Mouse (Mus musculus): Measurements from ENCODE around the gene Pus1. TPM values are rescaled to one million over a fixed set of nuclear protein-coding genes. Genes with fewer than 3 reads are reported as not detected.

The Pus1 gene
- total and polyA plus RNA-seq, 2 experiments: 11.6 to 19.2 TPM

DNA sequence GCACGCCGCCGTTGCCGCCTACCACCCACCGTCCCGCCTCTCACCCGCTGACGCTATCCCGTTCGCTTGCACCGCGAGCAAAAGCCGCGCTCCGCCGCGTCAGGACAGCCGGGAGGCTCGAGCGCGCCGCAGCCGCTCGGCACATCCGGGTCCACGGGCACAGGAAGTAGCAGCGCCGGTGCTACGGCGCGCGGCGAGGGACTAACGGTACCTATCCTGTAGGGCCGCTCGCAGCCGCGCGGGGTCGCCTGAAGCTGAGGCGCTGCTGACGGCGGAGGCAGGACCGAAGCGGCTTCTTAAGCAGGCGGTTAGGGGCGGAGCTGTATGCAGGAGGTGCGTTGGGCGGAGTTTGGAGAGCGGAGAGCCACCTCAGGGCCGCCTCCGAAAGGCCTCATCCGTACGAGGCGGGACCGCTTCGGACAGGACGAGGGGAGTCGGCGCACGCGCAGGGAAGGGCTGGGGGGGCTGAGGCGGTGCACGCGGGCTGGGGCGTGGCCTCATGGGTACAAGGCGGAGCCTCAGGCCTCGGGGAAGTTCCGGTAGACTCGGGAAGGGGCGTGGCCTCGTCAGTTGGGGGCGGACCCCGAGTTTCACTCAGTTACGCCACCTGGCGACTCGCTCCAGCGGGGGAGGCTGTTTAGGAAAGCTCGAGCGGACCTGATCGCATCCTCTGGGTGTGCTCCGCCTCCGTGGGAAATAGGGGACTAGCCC, 9.9 kb downstream of the Pus1 start, which contains the start of gene Ep400:
TSS of gene Ep400 (minus strand) at position 270 of the 711 bp plus-strand sequence.
- WGBS: under 1% methylated on average over 83 of the region's 83 CpGs
- H3K79me2 ChIP-seq (ENCODE audit: control insufficient read depth, insufficient read depth, low read length): peaks cover 20% of the 10 kb centered on the region; the same call in 1 of the 2 replicates

DNA sequence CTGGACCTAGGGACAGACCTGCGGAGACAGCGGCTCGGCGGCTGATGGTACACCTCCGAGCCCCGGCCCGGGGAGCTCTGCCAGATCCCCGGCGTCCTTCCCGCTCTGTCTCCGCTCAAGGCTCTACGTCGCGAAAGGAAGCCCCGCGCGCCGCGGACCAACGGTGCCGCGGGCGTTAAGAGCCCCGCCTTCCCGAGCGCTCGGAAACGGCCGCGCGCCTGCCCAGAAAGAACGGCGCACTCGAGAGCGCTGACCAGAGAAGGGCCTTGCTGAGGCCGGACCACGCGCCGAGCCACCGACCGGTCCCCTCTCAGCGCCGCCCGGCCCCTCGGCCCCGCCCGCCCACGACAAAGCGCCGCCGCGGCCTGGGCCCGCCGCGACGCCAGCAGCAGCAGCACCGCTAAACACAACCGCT, 10.4 kb downstream of the Pus1 start:
- no peak for TF ChIP-seq POLR2A (IDR thresholded peaks at IDR 0.05; ENCODE audit: extremely low read depth, insufficient read depth, low read length)
- no peak for TF ChIP-seq CTCF (IDR thresholded peaks at IDR 0.05; ENCODE audit: low read depth, low read length)
- H3K27ac ChIP-seq (replicated peaks; ENCODE audit: insufficient read depth, low read depth, low read length): peak overlapping the region; percentile 82
- peaks cover 24% of the 10 kb centered on the region; the same call in 1 of the 2 replicates for H3K79me2 ChIP-seq (ENCODE audit: control insufficient read depth, insufficient read depth, low read length)
- no peaks in the 10 kb centered on the region for H3K27me3 ChIP-seq (ENCODE audit: control insufficient read depth, insufficient read depth, low read length)
- WGBS: 0% methylated on average over 51 of the region's 58 CpGs
- H3K4me3 ChIP-seq (ENCODE audit: insufficient read depth, low read depth, low read length): peak overlapping the region; percentile 90
- peak overlapping the region; percentile 97 for H3K9ac ChIP-seq (ENCODE audit: low read depth, low read length)
- no peak for DNase-seq (ENCODE audit: extremely low read depth, low read depth, low spot score)
- H3K36me3 ChIP-seq (ENCODE audit: control insufficient read depth, insufficient read depth, low read length): no peaks in the 10 kb centered on the region
- peaks cover 11% of the 10 kb centered on the region for H3K4me1 ChIP-seq (ENCODE audit: control insufficient read depth, insufficient read depth, low read length)

More for the DNA sequence above, 9.9 kb downstream of the Pus1 start, which contains the start of gene Ep400:
- peak within 1 kb of the TSS; percentile 82 for H3K27ac ChIP-seq (replicated peaks; ENCODE audit: insufficient read depth, low read depth, low read length)
- peak; percentile 86 for TF ChIP-seq CTCF (IDR thresholded peaks at IDR 0.05; ENCODE audit: low read depth, low read length)
- peak; percentile 88 for TF ChIP-seq POLR2A (IDR thresholded peaks at IDR 0.05; ENCODE audit: extremely low read depth, insufficient read depth, low read length)
- DNase-seq (ENCODE audit: extremely low read depth, low read depth, low spot score): peak; percentile 96
- no peaks in the 10 kb centered on the region for H3K27me3 ChIP-seq (ENCODE audit: control insufficient read depth, insufficient read depth, low read length)
- peak within 1 kb of the TSS; percentile 90 for H3K4me3 ChIP-seq (ENCODE audit: insufficient read depth, low read depth, low read length)
- peak within 1 kb of the TSS; percentile 97 for H3K9ac ChIP-seq (ENCODE audit: low read depth, low read length)
- H3K4me1 ChIP-seq (ENCODE audit: control insufficient read depth, insufficient read depth, low read length): peaks cover 5% of the 10 kb centered on the region
- H3K36me3 ChIP-seq (ENCODE audit: control insufficient read depth, insufficient read depth, low read length): no peaks in the 10 kb centered on the region

DNA sequence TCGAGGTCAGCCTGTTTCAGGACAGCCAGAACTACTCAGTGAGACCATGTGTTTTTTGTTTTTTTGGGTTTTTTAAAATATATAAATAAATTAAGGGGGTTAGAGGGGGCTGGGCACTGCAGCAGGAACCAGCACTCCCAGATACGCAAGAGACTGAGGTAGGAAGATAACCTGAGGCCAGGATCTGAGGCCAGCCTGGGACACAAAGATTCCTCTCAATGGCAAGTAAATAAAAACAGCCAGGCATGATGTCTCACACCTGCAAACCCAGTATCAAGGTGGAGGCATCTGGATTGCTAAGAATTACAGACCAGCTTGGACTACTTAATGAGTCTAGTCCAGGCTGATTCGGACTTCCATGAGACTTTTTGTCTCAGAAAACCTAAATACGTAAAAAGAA, 11.2 kb downstream of the Pus1 start:
- peaks cover 16% of the 10 kb centered on the region for H3K4me1 ChIP-seq (ENCODE audit: control insufficient read depth, insufficient read depth, low read length)
- peak overlapping the region; percentile 90; the same call in 1 of the 2 replicates for H3K4me3 ChIP-seq (ENCODE audit: insufficient read depth, low read depth, low read length)
- no peaks in the 10 kb centered on the region for H3K36me3 ChIP-seq (ENCODE audit: control insufficient read depth, insufficient read depth, low read length)
- no peak for DNase-seq (ENCODE audit: extremely low read depth, low read depth, low spot score)
- H3K9ac ChIP-seq (ENCODE audit: low read depth, low read length): no peak overlapping the region
- H3K79me2 ChIP-seq (ENCODE audit: control insufficient read depth, insufficient read depth, low read length): peaks cover 28% of the 10 kb centered on the region; the same call in 1 of the 2 replicates
- H3K27ac ChIP-seq (replicated peaks; ENCODE audit: insufficient read depth, low read depth, low read length): no peak overlapping the region
- no peaks in the 10 kb centered on the region for H3K27me3 ChIP-seq (ENCODE audit: control insufficient read depth, insufficient read depth, low read length)
- no peak for TF ChIP-seq CTCF (IDR thresholded peaks at IDR 0.05; ENCODE audit: low read depth, low read length)
- TF ChIP-seq POLR2A (IDR thresholded peaks at IDR 0.05; ENCODE audit: extremely low read depth, insufficient read depth, low read length): no peak
- WGBS: 38% methylated on average over 4 of the region's 4 CpGs

DNA sequence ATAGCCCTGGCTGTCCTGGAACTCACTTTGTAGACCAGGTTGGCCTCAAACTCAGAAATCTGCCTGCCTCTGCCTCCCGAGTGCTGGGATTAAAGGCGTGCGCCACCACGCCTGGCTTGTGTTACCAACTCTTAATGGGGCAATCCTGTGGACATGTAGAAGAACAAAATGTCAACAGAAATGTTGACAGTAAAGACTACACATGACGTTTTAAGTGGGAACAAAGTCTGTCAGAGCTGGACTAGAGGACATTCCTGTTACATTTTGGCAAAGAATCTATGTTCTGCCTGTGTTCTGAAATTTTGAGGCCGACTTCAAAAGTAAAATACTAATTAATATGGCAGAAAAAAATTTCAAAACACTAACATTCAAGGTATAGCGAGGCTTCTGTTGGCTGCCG, 16.6 kb downstream of the Pus1 start:
- WGBS: 24% methylated on average over 8 of the region's 8 CpGs

GRCm38 (mm10) chr5:110745021-110745420, 35.4 kb downstream of the Pus1 start:
- no peaks in the 10 kb centered on the region for H3K4me1 ChIP-seq (ENCODE audit: control insufficient read depth, insufficient read depth, low read length)
- no peak for DNase-seq (ENCODE audit: extremely low read depth, low read depth, low spot score)
- TF ChIP-seq POLR2A (IDR thresholded peaks at IDR 0.05; ENCODE audit: extremely low read depth, insufficient read depth, low read length) (no peak), CTCF (IDR thresholded peaks at IDR 0.05; ENCODE audit: low read depth, low read length) (no peak)
- no peak overlapping the region for H3K9ac ChIP-seq (ENCODE audit: low read depth, low read length)
- H3K27me3 ChIP-seq (ENCODE audit: control insufficient read depth, insufficient read depth, low read length): no peaks in the 10 kb centered on the region
- H3K36me3 ChIP-seq (ENCODE audit: control insufficient read depth, insufficient read depth, low read length): peaks cover 5% of the 10 kb centered on the region; the same call in 1 of the 2 replicates
- 49% methylated on average over 1 of the region's 1 CpGs for WGBS
- H3K4me3 ChIP-seq (ENCODE audit: insufficient read depth, low read depth, low read length): no peak overlapping the region
- no peak overlapping the region for H3K27ac ChIP-seq (replicated peaks; ENCODE audit: insufficient read depth, low read depth, low read length)
- H3K79me2 ChIP-seq (ENCODE audit: control insufficient read depth, insufficient read depth, low read length): peaks cover 22% of the 10 kb centered on the region; the same call in 1 of the 2 replicates

More for the DNA sequence above, 16.6 kb downstream of the Pus1 start:
- peaks cover 46% of the 10 kb centered on the region; the same call in 1 of the 2 replicates for H3K79me2 ChIP-seq (ENCODE audit: control insufficient read depth, insufficient read depth, low read length)
- DNase-seq (ENCODE audit: extremely low read depth, low read depth, low spot score): peak; percentile 92
- no peak overlapping the region for H3K4me3 ChIP-seq (ENCODE audit: insufficient read depth, low read depth, low read length)
- peak overlapping the region; percentile 48 for H3K9ac ChIP-seq (ENCODE audit: low read depth, low read length)
- H3K36me3 ChIP-seq (ENCODE audit: control insufficient read depth, insufficient read depth, low read length): no peaks in the 10 kb centered on the region
- no peaks in the 10 kb centered on the region for H3K27me3 ChIP-seq (ENCODE audit: control insufficient read depth, insufficient read depth, low read length)
- peaks cover 18% of the 10 kb centered on the region for H3K4me1 ChIP-seq (ENCODE audit: control insufficient read depth, insufficient read depth, low read length)
- peak overlapping the region; percentile 95 for H3K27ac ChIP-seq (replicated peaks; ENCODE audit: insufficient read depth, low read depth, low read length)
- TF ChIP-seq CTCF (IDR thresholded peaks at IDR 0.05; ENCODE audit: low read depth, low read length): no peak
- no peak for TF ChIP-seq POLR2A (IDR thresholded peaks at IDR 0.05; ENCODE audit: extremely low read depth, insufficient read depth, low read length)

Data from liver, adult 2 months (tissue).